Mouse (Mus musculus) left cerebral cortex, adult 8-10 months (tissue): ENCODE data around the gene Hspb9. TPM values are rescaled to one million over a fixed set of nuclear protein-coding genes. Genes with fewer than 3 reads are reported as not detected.

Experiments used
- DNase-seq, 2 experiments: peaks; one replicate each; pipeline ENCODE4 v3.0.0; 2022; ENCODE audit warnings: low spot score in 2 of 2
- total RNA-seq, 4 experiments: library from RNA; stranded (reverse); gene quantifications; 2 replicates each; pipeline ENCODE4 v1.2.4; 2022

Gene Hspb9
- total RNA-seq, 4 experiments from 2014 or later: not detected

DNA sequence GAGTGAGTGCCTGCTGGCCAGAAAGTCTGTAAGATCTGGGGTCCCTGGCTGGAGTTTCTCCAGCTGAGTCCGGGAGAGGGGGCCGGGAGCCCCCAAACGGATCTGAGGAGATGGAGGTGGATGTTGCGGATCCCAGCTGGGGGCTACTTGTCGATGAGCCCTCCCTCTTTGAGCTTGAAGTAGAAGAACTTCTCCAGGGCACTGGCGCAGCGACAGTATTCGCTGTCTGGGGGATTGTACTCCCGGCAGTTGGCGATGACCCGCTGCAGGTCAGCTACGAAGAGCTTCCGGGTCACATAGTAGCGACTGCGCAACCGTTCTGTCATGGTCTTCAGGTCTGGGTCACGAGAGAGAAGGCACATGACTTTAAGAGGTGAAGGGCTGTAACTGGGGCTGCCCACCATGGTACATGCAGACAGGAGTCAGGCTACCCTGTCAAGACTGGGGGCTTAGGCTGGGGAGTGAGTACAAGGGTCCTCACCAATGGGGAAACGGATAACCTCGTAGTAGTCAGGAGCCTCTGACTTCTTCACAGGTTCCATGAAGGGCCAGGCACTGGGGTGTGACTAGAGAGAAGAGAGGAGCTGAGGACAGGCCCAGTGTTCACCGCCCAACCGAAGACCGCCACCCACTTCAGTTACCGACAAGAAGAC, 8.4 kb upstream of the Hspb9 start:
- DNase-seq: no peak

DNA sequence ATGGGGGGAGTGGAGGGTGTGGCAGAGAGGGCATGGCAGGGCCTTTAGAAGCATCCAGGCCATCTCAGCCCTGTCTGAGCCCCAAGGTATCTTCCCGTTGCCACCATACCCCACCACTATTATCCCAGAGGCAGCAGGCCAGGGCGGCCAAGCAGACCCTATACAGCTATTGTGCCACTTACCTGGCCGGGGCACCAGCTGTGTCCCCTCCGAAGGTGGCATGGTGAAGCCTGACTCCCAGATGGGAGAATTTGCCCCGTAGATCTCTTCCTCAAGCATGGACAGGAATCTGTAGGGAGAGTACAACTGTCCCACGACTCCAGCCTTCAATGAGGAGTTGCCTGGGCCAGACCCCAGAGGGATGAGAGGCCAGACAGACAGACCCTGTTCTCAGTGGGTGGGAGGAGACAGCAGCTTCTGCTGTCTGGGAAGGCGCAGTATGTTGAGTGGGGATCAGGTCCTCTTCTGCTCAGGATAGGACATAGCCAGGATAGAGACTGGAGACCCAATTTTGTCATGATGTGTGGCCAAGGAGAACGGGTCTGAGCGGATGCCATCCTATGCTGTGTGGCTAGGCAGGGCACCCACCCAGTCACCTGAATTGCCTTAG, 4.3 kb upstream of the Hspb9 start:
- DNase-seq: no peak

DNA sequence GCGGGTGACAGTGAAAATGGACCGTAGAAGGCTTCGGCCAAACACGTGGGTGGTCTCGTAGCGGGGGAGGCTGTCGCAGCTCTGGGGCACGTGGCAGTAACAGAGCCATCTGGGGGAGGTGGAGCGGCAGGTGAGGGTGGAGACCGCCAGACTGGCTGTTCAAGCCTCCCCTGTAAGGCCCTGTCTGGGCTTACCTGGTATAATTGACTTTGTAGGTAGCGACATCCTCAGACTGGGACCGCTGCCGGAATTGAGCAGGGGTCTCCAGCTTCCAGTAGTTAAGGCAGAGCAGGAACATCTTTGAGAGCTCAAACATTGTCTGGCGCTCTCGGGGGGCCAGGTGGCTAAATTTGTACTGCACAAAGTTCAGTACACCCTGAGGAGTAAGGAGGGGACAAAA, 3.1 kb upstream of the Hspb9 start:
- no peak for DNase-seq

DNA sequence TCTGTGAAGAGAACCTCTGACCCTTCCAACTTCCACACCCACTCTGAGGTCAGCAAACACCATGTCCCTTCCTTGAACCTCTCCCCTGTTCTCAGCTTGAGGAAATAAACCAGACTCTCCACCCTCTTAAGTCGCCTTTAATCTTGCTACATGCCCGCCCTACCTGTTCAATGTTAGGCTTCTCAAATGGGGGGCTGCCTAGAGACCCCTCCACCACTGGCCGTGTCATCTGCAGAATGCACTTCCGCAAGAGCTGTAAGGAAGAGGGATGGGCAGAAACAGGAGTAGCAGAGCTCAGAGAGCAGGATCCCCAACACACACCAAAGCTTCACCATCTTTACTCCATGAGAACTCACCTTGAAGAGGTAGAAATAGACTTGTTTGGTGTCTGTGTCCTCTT, 2.7 kb upstream of the Hspb9 start:
- DNase-seq: no peak

DNA sequence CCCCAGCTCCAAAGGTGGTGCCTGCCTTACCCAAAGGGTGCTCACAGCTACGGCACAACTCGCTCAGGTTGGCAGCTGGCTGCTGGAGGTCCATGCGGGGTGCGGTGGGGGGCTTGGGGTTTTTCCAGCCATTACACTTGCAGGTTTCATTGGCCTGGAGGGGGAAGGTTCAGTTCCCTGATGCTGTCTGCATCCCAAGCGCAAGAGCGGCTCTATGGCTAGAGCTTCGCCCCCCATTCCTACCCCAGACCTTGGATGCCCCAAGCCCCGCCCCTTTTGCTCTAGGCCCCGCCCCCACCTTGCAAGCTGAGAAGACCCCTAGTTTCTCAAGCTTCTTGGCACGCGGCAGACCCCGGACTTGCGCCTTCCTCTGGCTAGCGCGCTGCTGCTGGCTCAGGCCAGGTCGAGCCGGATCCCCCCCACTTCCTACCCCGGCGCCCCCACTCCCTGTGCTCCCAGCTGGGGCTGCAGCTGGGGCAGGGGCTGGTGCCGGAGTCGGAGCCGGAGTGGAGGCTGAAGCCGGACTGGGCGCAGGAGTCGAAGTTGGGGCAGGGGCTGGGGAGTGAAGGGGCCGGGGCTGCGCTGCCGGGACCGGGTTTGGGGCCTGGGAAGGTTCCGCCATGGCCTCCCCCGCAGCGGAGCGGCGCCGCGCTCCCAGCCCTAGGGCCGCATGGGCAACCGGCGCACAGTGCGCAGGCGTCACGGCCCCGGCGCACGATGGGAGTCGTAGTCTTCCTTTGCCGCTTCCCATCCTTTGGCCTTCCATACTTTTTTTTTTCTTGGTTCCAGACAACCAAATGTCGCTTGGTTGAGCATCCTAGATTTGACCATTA, 1.7 kb upstream of the Hspb9 start, which contains the start of gene Kat2a:
Gene Kat2a, minus strand, starts transcription at position 683 of the 833 bp plus-strand sequence.
- DNase-seq: peak in 1 of 2 experiments; percentile 80

DNA sequence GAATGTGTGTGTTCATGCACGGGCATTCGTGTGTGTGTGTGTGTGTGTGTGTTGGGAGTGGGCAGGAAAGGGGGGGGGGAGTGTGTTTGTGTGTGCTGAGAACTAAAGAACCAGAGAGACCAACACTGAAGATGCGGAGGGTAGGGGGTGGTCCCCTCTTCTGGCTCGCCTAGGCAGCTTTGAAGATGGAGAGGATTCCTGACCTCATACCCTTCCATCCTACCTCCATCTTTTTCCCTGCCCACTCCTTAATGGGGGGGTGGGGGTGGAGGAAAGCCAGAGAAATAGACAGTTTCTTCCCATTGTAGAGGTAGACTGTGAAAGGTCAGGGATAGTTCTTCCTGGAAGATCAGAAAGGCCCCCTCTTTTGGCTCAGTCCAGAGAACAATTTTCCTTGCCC, 476 bp upstream of the Hspb9 start:
- no peak for DNase-seq

DNA sequence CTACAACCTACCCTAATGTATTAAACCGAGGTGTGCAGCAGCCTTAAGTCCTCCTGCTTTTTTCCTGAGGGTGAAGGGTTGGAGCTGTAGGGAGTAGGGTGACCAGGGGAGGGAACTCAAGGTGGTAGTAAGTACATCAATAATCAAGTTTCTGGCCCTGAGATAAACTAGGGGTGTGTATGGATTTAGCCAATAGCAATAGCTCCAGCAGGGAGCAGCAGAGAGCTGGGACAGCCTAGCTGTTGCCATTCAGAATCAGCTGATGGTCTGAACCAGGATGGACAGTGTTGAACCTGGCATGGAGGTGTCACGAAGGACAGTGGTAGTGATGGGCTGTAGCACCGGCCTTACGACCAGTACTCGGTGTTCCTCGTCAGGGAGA, 875 bp downstream of the Hspb9 start:
- no peak for DNase-seq

DNA sequence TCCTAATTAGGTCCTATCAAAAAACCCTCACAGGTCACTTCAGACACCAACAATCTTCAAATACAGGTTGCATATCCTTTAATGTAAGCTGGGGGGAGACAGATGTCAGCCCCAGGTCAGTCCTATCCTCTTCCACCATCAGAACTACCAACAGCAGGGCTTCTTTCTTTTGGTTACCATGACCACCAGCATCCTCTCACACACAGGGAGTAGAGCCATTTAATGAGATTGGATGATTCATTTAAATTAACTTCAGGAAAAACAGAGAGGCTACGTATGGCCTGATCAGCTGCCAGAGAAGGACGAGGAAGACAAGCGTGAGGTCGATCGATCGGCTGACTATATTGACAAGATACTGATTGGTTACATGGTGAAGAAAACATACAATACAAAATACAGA, 1.3 kb downstream of the Hspb9 start:
- DNase-seq: no peak

DNA sequence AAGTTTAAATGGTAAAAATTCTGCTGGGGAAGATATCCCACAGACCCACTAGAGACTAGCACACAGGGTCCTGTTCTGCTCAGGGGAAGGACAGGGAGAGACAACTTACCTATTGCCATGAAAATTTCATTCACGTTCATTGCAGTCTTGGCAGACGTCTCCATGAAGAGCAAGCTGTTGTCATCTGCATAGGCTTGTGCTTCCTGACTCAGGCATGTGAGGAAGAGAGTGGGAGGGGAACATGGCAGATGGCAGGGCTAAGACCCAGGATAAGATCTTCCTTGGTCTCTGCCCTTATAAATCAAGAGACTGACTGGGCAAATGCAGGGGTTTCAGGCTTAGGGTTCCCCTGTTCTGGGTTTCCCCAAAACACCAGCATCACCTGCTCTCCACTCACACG, 3.0 kb downstream of the Hspb9 start:
- DNase-seq: no peak

DNA sequence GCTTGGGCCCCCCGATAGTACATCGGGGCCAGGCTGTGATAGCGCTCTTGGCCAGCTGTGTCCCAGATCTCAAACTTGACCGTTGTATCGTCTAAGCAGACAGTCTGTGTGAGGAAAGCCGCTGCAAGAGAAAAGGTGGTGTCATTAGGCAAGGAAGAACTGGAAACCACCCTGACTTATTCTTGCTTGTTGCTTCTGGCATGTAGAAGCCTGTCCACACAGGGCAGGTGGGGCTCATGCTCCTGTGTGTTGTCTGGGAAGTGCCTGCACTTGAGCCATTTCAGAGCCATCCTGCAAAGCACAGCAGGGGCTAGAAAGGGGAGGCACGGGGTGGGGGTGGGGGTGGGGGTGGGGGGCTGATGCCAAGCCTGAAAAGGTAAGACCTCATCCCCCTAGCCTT, 4.8 kb downstream of the Hspb9 start:
- no peak for DNase-seq

DNA sequence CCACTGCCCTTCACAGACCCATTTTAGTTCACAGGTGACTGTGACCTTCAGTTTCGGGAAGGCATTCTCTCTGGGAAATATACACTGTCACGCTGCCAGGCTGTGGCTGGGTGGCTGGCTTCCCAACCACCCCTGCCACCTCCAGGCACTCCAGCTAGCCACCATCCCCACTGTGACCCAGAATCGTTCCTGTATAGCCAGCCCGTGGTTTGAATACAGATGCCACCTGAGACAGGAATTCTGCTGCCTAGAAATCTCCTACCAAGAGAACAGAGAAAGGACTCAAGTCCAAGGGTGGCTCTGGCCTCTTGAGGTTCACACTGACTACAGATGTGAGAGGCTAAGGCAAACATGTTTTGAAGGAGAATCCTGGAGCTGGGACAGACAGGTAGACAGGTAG, 5.2 kb downstream of the Hspb9 start:
- no peak for DNase-seq

DNA sequence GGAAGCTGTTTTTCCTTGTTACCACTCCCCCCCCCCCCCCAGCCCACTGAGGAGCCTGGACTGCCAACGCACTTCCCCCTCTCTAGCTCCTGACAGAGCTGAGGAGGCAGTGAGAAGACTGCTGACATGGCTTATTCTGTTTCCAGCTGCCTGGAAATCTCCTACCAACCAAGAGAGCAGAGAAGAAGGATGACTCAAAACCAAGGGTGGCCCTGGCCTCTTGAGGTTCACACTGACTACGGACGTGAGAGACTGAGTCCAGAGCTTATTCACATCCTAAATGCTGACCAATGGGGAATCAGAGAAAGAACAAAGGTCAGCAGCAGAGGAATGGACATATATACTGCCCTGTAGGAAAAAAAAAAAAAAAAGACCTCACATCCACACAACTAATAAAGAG, 5.7 kb downstream of the Hspb9 start:
- no peak for DNase-seq

DNA sequence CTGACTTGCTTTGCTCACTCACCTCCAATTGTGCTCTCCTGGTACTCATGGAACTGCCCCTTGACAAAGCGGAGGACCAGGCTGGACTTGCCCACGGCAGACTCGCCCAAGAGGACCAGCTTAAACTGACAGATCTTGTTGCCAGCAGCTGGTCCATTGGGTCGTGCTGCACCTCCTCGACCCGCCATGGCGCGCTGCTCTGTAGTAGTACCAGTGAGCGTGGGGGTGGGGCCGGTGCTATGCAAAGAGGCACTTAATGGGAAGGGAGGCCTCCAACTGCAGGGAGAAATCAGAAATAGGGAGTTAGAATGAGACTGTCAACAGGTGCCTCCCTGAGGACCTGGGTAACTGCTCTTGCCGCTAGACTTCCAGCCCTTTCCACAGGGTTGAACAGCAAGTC, 6.2 kb downstream of the Hspb9 start:
- DNase-seq: no peak

DNA sequence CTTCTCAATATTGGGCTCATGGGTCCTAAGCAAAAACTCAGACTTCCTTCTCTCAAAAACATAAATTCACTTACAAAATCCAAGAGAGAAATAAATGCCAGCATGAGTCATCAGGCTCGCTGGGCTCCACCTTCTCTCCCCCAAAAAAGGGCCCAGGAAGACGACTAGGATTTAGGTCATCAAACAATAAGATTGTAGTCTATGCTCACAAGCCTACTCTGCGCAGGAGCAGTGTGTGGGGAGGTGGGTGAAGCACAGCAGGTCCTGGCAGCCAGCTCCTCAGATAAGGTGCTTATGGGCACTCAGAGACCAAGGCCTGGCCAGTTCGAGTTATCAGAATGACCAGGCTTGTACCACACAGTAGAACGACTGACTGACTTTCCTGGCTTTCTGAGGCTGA, 6.7 kb downstream of the Hspb9 start:
- DNase-seq: no peak

DNA sequence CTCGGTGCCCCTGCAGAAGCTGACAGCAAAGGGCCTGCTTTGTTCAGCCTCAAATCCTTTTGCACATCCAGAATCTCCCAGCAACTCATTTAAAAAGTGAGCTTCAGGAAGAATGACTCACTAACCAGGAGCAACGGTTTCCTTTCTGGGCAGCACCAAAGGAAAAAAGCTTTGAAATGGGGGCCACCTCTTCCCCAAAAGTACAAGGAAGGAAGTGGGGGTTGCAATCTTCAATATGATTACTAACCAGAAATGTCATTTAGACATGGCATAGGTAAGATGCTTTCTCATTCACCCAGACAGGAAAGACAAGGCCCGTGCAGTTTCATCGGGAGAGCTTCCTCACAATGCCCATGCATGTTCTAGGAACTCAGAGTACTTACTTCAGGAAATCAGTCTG, 7.6 kb downstream of the Hspb9 start:
- DNase-seq: no peak

DNA sequence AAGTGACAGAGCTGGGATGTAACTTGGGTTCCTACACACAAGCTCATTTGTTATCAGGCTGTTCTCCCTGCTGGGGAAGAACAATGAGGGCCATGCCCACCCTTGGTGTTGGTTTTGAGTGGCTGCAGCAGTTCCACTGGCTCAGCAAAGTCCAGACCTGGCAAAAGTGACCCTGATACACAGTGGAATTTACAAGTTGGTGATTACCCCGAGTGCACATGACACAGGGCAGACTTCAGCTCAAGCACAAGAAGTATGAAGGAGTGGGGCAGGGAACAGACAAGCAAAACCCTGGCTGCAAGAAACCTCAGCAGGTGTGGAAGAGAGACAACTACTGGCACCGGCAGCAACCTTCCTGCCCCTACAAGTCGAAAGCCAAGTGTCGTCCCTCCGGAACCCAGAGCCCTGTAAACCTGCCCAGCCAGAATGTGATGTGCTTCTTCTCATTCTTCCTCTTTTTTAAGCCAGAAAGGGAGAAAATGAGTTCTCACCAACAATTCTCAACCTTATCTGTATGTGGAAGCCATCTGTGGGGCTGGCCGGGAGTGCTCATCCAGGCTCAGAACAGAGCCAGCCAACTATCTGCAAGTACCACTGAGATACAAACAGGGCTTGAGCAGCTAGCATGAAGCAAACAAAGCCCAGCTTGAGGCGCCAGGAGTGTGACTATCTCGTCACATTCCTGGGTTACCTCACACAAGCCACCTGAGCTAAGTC, 8.3 kb downstream of the Hspb9 start:
- DNase-seq: no peak

DNA sequence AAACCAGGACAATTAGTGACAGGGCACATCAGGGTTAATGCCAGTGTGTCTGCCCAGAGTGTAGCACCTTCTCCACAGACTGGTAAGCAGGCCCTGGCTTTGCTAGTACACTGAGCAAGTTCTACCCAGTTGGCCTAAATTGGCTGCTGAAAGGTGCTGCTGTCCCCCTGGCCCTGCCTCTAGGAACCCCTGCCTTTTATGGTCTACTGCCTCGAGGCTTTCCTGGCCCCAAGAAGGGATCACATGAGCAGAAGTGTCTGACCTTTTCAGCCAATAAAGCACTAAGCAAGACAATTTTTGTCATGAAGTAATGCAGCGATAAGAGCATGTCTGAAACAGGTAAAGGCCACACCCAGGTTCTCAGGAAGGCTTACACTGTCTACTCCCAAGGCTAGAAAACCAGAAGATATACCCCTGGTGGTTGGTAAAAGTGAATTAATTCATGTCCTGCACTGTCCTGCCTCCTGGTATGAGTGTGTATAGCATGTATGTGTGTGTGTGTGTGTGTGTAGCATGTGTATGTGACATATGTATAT, 8.9 kb downstream of the Hspb9 start:
- no peak for DNase-seq

DNA sequence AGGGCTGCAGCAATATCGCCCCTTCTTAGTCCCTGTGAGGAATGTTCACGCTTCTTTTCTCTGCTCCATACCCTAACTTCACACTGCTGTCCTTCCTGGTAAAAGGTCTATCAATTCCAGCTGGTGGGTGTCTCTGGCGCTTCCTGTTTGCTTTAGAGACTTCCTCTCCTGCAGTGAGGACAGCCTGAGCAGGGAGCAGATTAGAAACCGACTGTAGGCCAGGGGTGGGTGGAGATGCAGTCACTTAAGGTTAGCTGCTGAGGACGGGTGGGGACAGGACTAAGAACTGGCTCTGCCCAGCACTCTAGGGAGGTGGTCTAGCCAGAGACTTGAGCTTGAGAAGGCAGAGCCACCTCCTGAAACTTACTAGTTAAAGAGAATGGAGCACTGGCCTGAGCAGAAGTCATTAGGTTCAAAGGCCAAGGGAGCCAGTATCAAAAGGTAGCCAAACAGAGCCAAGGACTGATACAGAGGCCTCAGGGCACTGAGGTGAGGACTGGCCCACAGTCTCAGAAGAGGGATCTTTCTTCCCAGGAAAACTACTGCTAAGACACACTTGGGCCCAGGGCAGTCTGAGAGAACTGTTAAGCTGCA, 11.4 kb downstream of the Hspb9 start:
- DNase-seq: no peak

DNA sequence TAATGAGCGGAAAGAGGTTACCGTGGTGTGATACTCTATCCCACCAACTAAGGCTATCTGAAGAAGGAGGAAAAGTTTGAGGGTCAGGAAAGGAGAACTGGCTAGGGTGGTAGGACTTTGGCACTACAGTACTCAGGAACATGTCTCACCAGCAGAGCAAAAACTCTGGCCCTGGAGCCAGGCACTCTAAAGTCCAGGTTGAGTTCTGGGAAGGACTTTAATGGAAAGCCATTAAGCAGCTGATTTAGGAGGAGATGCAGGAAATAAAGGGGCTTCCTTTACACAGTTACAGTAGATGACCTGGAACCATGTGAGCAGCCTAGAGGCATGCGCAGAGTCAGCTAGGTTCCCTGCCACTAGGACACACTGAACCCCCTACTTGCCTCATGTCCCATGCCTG, 13.6 kb downstream of the Hspb9 start:
- no peak for DNase-seq

DNA sequence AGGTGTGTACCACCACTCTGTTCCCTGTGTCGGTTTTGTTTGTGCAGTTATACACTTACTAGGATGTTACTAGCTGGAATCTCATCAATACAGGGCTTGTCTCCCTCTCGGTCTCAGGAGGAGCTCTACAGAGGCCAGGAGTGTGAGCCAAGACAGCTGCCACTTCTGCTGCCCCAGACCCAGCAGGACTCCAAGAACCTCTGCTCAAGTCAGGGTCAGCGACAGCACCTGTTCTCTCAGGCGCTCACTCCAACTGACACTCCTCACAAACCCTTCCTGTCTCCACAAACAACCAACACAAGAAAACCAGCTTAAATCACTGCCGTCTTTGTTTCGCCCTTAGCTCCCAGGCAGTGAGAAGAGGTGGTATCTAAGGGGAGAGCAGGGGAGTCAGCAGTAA, 15.0 kb downstream of the Hspb9 start:
- no peak for DNase-seq

DNA sequence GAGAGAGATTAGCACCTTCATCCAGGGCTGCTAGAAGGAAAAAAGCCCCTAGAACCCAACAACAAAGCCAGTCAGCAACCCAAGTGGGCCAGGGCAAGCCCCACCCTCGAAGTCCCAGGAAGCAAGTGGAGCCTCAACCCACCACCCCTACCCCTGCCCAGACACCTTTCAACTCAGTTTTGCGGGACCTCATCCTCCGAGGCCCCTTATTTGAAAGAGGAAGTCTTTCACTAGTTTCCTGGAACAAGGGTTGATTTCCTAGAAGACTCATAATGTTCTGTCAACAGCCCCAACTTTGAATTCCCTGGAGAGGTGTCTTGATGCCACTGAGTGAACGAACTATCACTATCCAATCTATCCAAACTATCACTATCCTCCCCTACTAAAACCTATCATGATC, 16.3 kb downstream of the Hspb9 start:
- DNase-seq: no peak
